Mouse (Mus musculus) heart, embryonic 15.5 days (tissue): ENCODE results near the gene Polm. TPM values are rescaled to one million over a fixed set of nuclear protein-coding genes. Genes with fewer than 3 reads are reported as not detected.

ENCODE experiments used
- ATAC-seq: fragments of 200-750 bp; cut with Nextera tagmentation; replicated peaks from 2 replicates; pipeline ENCODE4 v1.8.0; 2017; ENCODE audit warnings: low read depth, moderate TSS enrichment; ENCODE audit not compliant: insufficient number of reproducible peaks, insufficient read depth, low FRiP score
- H3K27ac ChIP-seq: fragments of 300-500 bp; sonication (generic); 2 replicates; pipeline ENCODE4 v1.5.1; 2015; ENCODE audit warnings: mild to moderate bottlenecking, inconsistent platforms
- H3K27me3 ChIP-seq: fragments of 300-500 bp; sonication (generic); 2 replicates; pipeline ENCODE4 v1.6.1; 2015; ENCODE audit warnings: inconsistent platforms
- H3K36me3 ChIP-seq: fragments of 300-500 bp; sonication (generic); 2 replicates; pipeline ENCODE4 v1.6.1; 2015; ENCODE audit warnings: mild to moderate bottlenecking, inconsistent platforms
- H3K4me1 ChIP-seq: fragments of 300-500 bp; sonication (generic); replicated peaks from 2 replicates; pipeline ENCODE4 v1.6.1; 2015; ENCODE audit warnings: inconsistent platforms
- H3K4me2 ChIP-seq: fragments of 300-500 bp; sonication (generic); 2 replicates; pipeline ENCODE4 v1.6.1; 2015; ENCODE audit warnings: inconsistent platforms, mild to moderate bottlenecking, moderate library complexity
- H3K4me3 ChIP-seq: fragments of 300-500 bp; sonication (generic); 2 replicates; pipeline ENCODE4 v1.5.1; 2015; ENCODE audit warnings: mild to moderate bottlenecking, inconsistent platforms
- H3K9ac ChIP-seq: fragments of 300-500 bp; sonication (generic); 2 replicates; pipeline ENCODE4 v1.6.1; 2015; ENCODE audit warnings: mild to moderate bottlenecking, inconsistent platforms
- H3K9me3 ChIP-seq: fragments of 300-500 bp; sonication (generic); replicated peaks from 2 replicates; pipeline ENCODE4 v1.6.1; 2016; ENCODE audit warnings: inconsistent platforms
- WGBS: fragments of 180-500 bp; shearing (Covaris S2); methylation state at CpG from one replicate; pipeline ENCODE4 v1.1.7; 2015; ENCODE audit warnings: mixed read lengths; 5-methylcytosine and 5-hydroxymethylcytosine counted together
- polyA plus RNA-seq: library from polyadenylated mRNA; unstranded; fragments of >200 nt; fragmentation: Nextera tagmentation; extraction: Ambion mirVana; gene quantifications from 2 replicates; pipeline ENCODE4 v1.2.1, GENCODE M21; 2015

Polm gene
- 6.0 and 7.6 TPM in 2 replicates for polyA plus RNA-seq

DNA sequence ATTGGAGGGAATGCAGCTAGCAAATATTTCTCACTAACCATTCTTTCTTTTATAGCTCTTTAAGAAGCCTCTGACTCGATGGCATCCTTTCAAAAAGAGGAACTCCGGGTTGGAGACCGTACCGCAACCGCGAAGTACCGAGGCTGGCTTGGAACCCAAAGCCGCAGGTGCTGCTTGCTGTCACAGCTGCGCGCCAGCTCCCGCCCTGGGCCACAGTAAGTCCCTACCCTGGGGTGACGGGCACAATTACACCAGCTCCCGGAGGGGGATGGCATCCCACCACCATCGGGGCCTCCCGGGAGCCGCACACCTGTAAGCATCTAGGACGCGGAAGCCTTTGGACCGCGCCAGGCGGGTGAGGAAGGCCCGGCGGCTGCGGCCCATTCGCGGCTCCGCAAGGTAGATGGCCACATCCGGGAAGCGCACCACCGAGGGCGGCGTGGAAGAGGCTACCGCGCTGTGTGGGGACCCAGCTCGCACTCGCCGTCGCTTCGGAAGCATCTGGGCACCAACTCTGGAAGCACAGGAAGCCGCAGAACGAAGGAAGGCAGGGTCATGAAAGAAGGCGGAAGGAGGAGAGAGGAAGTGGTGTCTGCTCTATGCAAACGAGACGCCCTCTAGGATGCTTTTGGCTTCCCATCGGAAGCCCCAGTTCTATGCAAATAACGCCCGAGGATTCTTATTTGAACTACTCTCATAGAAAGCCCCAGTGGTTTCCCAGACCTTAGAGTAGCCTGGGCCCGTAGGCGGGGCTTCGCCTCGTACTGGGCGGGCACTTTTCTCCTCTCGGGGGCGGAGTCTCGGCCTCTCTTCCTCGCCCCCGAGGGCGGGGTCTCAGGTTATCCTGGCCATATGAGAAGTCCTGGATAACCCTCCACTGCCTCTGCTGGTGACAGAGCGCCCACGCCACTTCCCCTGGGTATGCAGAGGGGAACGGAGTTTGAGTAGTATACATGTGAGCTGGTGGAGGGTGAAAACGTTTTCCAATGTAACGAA, at the start of gene Polm:
Gene Polm (minus strand): TSS at position 766 of the 996 bp plus-strand sequence.
- WGBS: under 1% methylated on average over 63 of the region's 63 CpGs
- peak; percentile 95 for ATAC-seq
- H3K4me2 ChIP-seq: peak within 1 kb of the TSS; percentile 95
- peaks cover 9% of the 10 kb centered on the region for H3K4me1 ChIP-seq
- H3K27me3 ChIP-seq: no peaks in the 10 kb centered on the region
- peak within 1 kb of the TSS; percentile 76 for H3K9ac ChIP-seq
- peaks cover 11% of the 10 kb centered on the region; the same call in 1 of the 2 replicates for H3K36me3 ChIP-seq
- H3K9me3 ChIP-seq: no peaks in the 10 kb centered on the region
- H3K27ac ChIP-seq: peak within 1 kb of the TSS; percentile 84
- peak within 1 kb of the TSS; percentile 76 for H3K4me3 ChIP-seq

DNA sequence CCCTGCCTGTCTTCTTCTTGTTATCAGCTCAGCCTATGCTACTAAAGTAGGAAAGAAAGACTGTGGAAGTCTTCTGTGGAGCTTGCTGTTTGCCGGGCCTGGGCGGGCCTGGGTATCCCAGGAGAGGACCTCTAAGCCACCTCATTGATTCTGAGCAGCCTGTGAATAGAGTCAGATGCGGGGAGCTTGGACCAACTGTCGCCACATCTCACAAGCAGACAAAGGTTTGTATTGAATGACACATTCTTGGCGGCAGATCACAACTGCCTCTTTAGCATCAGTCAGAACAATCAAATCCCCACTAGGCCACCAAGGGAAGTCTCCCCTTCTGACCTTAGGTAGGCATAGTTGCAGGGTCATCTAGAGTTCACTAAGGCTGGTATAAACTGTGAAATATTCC, 49.4 kb upstream of the Polm start:
- no peak overlapping the region for H3K4me2 ChIP-seq
- H3K9me3 ChIP-seq: no peaks in the 10 kb centered on the region
- peaks cover 58% of the 10 kb centered on the region for H3K4me1 ChIP-seq
- no peaks in the 10 kb centered on the region for H3K27me3 ChIP-seq
- WGBS: 46% methylated on average over 5 of the region's 5 CpGs
- no peaks in the 10 kb centered on the region for H3K36me3 ChIP-seq
- H3K4me3 ChIP-seq: no peak overlapping the region
- H3K9ac ChIP-seq: no peak overlapping the region
- H3K27ac ChIP-seq: peak overlapping the region; percentile 48
- no peak for ATAC-seq

DNA sequence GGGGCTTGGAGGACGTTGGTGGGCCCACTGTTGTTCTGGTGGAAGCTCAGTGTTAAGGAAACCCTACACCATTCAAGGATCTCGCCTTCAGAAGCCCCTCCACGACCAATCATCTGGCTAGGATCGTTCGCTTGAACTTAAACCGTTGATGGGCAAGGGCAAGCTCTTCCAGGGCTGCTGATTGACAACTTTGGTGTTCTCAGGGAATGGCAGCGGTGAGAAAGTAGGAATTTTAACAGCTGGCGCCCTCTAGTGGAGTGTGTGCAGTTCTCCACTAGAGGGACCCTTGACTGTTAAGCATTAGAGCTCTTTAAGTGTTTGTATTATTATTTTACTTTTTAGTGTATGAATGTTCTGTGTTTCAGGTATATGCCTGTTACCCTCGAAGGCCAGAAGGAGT, 48.4 kb upstream of the Polm start:
- 14% methylated on average over 9 of the region's 9 CpGs for WGBS
- no peak for ATAC-seq
- peaks cover 48% of the 10 kb centered on the region for H3K4me1 ChIP-seq

DNA sequence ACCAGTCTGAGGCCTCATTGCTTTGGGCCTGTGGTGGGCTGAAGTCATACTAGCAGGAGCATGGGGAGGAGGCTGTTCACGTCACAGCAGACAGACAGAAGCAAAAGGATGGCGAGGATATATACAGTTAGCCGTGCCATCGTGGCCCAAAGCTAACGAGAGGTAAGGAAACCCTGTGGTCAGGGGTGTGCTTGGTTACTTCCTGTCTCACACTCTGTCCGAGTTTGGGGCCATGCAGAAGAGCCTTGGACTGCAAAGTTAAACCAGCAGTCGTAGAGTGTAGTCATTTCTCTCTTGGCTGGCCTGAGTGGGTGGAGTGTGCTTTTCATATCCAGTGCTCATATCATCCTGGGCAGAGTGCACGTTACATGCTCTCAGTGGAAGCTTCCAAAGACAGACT, 44.7 kb upstream of the Polm start:
- 49% methylated on average over 8 of the region's 8 CpGs for WGBS
- Histone ChIP-seq H3K9me3 (no peaks in the 10 kb centered on the region), H3K36me3 (no peaks in the 10 kb centered on the region), H3K9ac (no peak overlapping the region), H3K27ac (peak overlapping the region; percentile 2; the same call in 1 of the 2 replicates), H3K4me3 (no peak overlapping the region), H3K27me3 (no peaks in the 10 kb centered on the region), H3K4me1 (peaks cover 23% of the 10 kb centered on the region), H3K4me2 (no peak overlapping the region)
- ATAC-seq: no peak

More for the DNA sequence above, 48.4 kb upstream of the Polm start:
- Histone ChIP-seq H3K4me3 (no peak overlapping the region), H3K9ac (no peak overlapping the region; the same call in 1 of the 2 replicates), H3K9me3 (no peaks in the 10 kb centered on the region), H3K36me3 (no peaks in the 10 kb centered on the region), H3K4me2 (no peak overlapping the region), H3K27ac (peak overlapping the region; percentile 48; the same call in 1 of the 2 replicates), H3K27me3 (no peaks in the 10 kb centered on the region)

DNA sequence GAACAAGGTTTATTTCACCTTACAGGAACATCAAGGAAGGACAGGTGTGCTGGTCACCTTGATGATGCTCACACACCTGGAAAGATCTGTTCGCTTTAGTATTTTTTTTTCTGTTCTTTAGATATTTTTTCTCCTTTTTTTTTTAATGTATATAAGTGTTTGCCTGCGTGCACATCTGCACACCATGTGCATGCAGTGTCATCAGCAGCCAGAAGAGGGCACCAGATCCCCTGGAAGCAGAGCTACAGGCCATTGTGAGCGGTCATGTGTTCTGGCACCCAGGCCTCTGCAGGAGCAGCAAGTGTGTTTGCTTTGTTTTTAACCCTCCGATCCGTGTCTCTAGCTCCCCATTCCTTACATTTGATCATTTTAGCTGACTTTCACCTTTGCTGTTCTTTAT, 42.1 kb upstream of the Polm start:
- no peaks in the 10 kb centered on the region for H3K9me3 ChIP-seq

DNA sequence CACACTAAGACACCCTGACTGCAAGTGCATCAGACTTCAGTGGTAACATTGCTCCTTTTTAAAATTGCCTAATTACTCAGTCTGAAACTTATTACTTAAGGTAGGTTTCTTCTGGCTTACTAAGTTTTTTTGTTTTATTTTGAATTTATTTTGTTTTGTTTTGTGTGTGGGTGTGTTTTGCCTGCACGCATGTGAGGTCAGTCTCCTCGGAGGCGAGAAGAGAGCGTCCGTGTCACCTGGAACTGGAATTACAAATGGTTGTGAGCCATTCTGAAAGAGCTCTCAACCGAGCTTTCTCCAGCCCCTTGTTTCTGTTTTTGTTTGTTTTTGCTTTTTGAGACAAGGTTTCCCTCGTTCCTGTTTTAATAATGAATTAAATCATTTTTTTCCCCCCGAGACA, 40.8 kb upstream of the Polm start:
- peak overlapping the region; percentile 49 for H3K9ac ChIP-seq
- no peak for ATAC-seq

More for the DNA sequence above, 42.1 kb upstream of the Polm start:
- ATAC-seq: no peak
- 60% methylated on average over 5 of the region's 5 CpGs for WGBS
- Histone ChIP-seq H3K27ac (no peak overlapping the region), H3K9ac (no peak overlapping the region), H3K36me3 (peaks cover 3% of the 10 kb centered on the region; the same call in 1 of the 2 replicates), H3K4me1 (peaks cover 24% of the 10 kb centered on the region), H3K4me2 (no peak overlapping the region), H3K4me3 (no peak overlapping the region), H3K27me3 (no peaks in the 10 kb centered on the region)

DNA sequence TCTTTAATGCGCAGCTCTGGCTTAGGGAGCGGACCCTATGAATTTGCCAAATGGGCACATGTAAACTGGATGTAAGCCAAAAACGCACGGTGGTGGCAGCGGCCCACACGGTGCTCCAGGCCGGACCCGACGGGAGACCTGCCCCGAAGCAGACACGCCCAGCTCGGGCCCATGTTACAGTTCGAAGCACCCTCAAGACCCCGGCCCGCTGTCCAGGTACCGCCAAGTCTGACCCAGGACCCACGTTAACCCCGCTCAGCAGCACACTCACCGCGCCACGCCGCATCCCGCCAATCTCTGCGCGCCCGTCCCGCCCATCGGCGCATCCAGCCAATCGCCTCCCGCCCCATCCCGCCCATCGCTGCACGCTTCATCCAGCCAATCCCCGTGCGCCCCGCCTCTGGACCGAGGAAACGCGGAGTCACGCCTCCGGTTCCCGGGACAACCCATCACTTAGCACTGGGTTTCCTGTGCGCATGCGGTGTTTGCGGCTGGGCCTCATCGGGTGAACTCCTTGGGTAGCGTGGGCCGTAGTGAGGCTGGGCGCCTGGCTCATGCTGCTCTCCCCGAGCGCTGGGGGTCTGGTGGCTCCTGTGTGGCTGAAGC, 40.2 kb upstream of the Polm start, which contains the start of gene Pold2:
Gene Pold2 (minus strand): TSS at position 372 of the 606 bp plus-strand sequence.
- Histone ChIP-seq H3K27ac (peak within 1 kb of the TSS; percentile 87), H3K9me3 (no peaks in the 10 kb centered on the region), H3K36me3 (peaks cover 17% of the 10 kb centered on the region), H3K9ac (peak within 1 kb of the TSS; percentile 81), H3K4me3 (peak within 1 kb of the TSS; percentile 87), H3K4me2 (peak within 1 kb of the TSS; percentile 79), H3K4me1 (peaks cover 24% of the 10 kb centered on the region), H3K27me3 (no peaks in the 10 kb centered on the region)
- under 1% methylated on average over 52 of the region's 52 CpGs for WGBS
- peak; percentile 97 for ATAC-seq

More for the DNA sequence above, 40.8 kb upstream of the Polm start:
- Histone ChIP-seq H3K9me3 (no peaks in the 10 kb centered on the region), H3K4me3 (peak overlapping the region; percentile 87), H3K27me3 (no peaks in the 10 kb centered on the region), H3K36me3 (peaks cover 11% of the 10 kb centered on the region), H3K4me2 (peak overlapping the region; percentile 79), H3K27ac (peak overlapping the region; percentile 87), H3K4me1 (peaks cover 24% of the 10 kb centered on the region)
- 35% methylated on average over 8 of the region's 8 CpGs for WGBS

DNA sequence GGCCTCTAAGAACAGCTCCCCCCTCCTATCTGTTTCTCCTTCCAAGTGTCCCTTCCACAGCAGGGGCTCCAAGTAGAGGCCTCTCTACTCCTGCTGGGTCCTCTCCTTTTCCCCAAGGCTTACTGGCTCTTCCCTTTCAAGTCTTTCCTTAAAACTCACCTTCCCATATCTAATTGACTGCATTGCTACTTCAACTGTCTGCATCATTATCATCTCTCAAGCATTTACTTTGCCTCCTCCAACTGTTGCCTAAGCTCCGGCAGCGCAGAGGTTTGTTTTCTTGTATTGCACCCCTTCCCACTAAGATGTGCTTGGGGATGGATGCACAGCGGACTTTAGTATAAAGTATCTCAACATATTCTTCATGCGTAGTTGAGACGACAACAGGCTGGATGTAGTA, 39.6 kb upstream of the Polm start:
- H3K9ac ChIP-seq: peak overlapping the region; percentile 81
- WGBS: 2% methylated on average over 5 of the region's 5 CpGs
- H3K9me3 ChIP-seq: no peaks in the 10 kb centered on the region
- 0 out of 2 replicates have a peak overlapping the region, but pooled peaks have one; percentile 10 for H3K27ac ChIP-seq
- ATAC-seq: no peak
- H3K4me3 ChIP-seq: peak overlapping the region; percentile 87
- peaks cover 23% of the 10 kb centered on the region for H3K36me3 ChIP-seq
- H3K27me3 ChIP-seq: no peaks in the 10 kb centered on the region
- peak overlapping the region; percentile 79 for H3K4me2 ChIP-seq
- H3K4me1 ChIP-seq: peaks cover 24% of the 10 kb centered on the region

DNA sequence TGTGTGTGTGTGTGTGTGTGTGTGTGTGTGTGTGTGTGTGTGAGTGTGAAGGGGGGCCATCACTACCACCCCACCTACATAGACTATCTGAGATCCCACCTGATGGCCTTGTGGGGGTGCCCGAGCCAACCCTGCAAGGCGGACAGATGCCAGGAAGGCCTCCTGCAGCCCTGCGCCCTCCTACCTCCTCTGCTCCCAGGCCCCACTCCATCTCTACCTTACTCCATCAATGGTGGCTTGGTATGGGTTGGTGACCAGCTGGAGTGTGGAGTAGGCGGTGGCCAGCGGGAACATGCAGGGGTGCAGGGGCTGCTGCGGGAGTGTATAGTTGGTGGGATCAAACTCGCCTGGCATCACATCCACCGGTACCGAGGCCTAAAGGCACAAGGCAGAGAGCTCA, 35.4 kb upstream of the Polm start:
- H3K9ac ChIP-seq: no peak overlapping the region
- no peak overlapping the region for H3K4me2 ChIP-seq
- peaks cover 50% of the 10 kb centered on the region for H3K36me3 ChIP-seq
- no peak for ATAC-seq
- H3K9me3 ChIP-seq: no peaks in the 10 kb centered on the region
- H3K4me3 ChIP-seq: no peak overlapping the region
- no peak overlapping the region for H3K27ac ChIP-seq
- H3K27me3 ChIP-seq: no peaks in the 10 kb centered on the region
- peaks cover 17% of the 10 kb centered on the region for H3K4me1 ChIP-seq
- 95% methylated on average over 9 of the region's 9 CpGs for WGBS

DNA sequence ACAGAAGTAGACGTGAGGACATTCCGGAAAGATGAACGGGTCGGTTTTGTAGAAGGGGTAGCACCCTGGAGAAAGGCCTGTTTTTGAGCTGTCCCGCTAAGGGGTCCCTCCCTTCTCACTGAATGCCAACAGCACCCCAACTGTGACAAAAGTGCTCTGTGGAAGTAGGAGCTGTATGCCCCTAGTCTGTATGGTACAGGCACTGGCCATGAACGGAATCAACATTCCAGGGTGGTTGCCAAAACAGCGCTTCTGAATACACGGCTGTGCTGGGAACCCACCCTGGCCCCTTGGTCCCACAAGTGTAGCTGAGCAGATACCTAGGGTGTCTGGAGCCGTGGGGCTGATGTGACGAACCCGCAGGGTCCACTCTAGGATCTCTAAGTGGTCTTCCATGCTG, 34.9 kb upstream of the Polm start:
- H3K4me2 ChIP-seq: no peak overlapping the region
- peaks cover 17% of the 10 kb centered on the region for H3K4me1 ChIP-seq
- no peak overlapping the region for H3K27ac ChIP-seq
- no peak for ATAC-seq
- H3K4me3 ChIP-seq: no peak overlapping the region
- H3K27me3 ChIP-seq: no peaks in the 10 kb centered on the region
- H3K9me3 ChIP-seq: no peaks in the 10 kb centered on the region
- 91% methylated on average over 11 of the region's 11 CpGs for WGBS
- peaks cover 50% of the 10 kb centered on the region for H3K36me3 ChIP-seq
- no peak overlapping the region for H3K9ac ChIP-seq

DNA sequence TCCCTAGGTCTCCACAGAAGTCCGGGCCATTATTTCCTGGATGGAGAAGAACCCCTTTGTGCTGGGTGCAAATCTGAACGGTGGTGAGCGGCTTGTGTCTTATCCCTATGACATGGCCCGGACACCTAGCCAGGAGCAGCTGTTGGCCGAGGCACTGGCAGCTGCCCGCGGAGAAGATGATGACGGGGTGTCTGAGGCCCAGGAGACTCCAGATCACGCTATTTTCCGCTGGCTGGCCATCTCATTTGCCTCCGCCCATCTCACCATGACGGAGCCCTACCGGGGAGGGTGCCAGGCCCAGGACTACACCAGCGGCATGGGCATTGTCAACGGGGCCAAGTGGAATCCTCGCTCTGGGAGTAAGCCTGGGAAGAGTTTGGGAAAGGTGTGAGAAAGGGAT, 32.3 kb upstream of the Polm start:
- Histone ChIP-seq H3K27ac (no peak overlapping the region), H3K9me3 (no peaks in the 10 kb centered on the region), H3K9ac (no peak overlapping the region), H3K4me3 (no peak overlapping the region), H3K27me3 (no peaks in the 10 kb centered on the region), H3K36me3 (peaks cover 49% of the 10 kb centered on the region), H3K4me1 (no peaks in the 10 kb centered on the region), H3K4me2 (no peak overlapping the region)
- 78% methylated on average over 16 of the region's 16 CpGs for WGBS
- no peak for ATAC-seq
